Mouse (Mus musculus): ENCODE data around the gene Arrdc1. TPM values are rescaled to one million over a fixed set of nuclear protein-coding genes. Genes with fewer than 3 reads are reported as not detected.

Arrdc1 gene
- polyA plus RNA-seq, 2 experiments from 2014 or later: 223 to 311 TPM

Other genes starting within 250 kb of the Arrdc1 start
- gene Cacna1b, start 172.1 kb downstream of the Arrdc1 start, polyA plus RNA-seq (2017; shearing (Covaris generic)): under 1 TPM; 0.06 to 0.22 TPM
- 10 to 100 TPM; 49.2 to 76.4 TPM for gene Ehmt1, start 15.6 kb downstream of the Arrdc1 start, polyA plus RNA-seq (2017; shearing (Covaris generic))
- gene Zmynd19, start 14.5 kb upstream of the Arrdc1 start, polyA plus RNA-seq (2017; shearing (Covaris generic)): 1 to 10 TPM in 1 of 2 experiments, under 1 TPM in 1; 0.89 to 1.4 TPM
- gene Dph7, start 27.1 kb upstream of the Arrdc1 start, polyA plus RNA-seq (2017; shearing (Covaris generic)): 10 to 100 TPM; 34.2 to 42.6 TPM
- gene Mrpl41, start 39.8 kb upstream of the Arrdc1 start, polyA plus RNA-seq (2017; shearing (Covaris generic)): 10 to 100 TPM; 91.6 to 98.5 TPM
- 100 to 1,000 TPM in 1 of 2 experiments, 10 to 100 TPM in 1; 65.8 to 117 TPM for gene Pnpla7, start 40.8 kb upstream of the Arrdc1 start, polyA plus RNA-seq (2017; shearing (Covaris generic))
- gene Nsmf, start 119.1 kb upstream of the Arrdc1 start, polyA plus RNA-seq (2017; shearing (Covaris generic)): 10 to 100 TPM in 1 of 2 experiments, 1 to 10 TPM in 1; 8.6 to 13.7 TPM
- gene Entpd8, start 145.1 kb upstream of the Arrdc1 start, polyA plus RNA-seq (2017; shearing (Covaris generic)): under 1 TPM in 1 of 2 experiments, not detected in 1; 0.52 TPM
- 1 to 10 TPM; 5.5 to 7.0 TPM for gene Noxa1, start 159.9 kb upstream of the Arrdc1 start, polyA plus RNA-seq (2017; shearing (Covaris generic))
- gene Nrarp, start 245.5 kb upstream of the Arrdc1 start, polyA plus RNA-seq (2017; shearing (Covaris generic)): under 1 TPM in 1 of 2 experiments, not detected in 1; 0.28 TPM